Mouse (Mus musculus) thymus, postnatal 0 days (tissue): ENCODE results near the gene Tbc1d7. TPM values are rescaled to one million over a fixed set of nuclear protein-coding genes. Genes with fewer than 3 reads are reported as not detected.

ENCODE experiments used
- DNase-seq: peaks from one replicate; pipeline ENCODE4 v3.0.0-alpha.2; 2015; ENCODE audit warnings: low spot score
- polyA plus RNA-seq: library from polyadenylated mRNA; unstranded; fragments of >200 nt; fragmentation: Nextera tagmentation; extraction: Ambion mirVana; gene quantifications from 2 replicates; pipeline ENCODE4 v1.2.1, GENCODE M21; 2015

Gene Tbc1d7
- polyA plus RNA-seq, 1 experiment from 2014 or later, result 35.0 TPM

GRCm38 (mm10) chr13:43144720-43145418 lies 26.4 kb downstream of the Tbc1d7 start:
- DNase-seq, result no peak

GRCm38 (mm10) chr13:43134468-43134867 lies 36.8 kb downstream of the Tbc1d7 start:
- DNase-seq, result no peak

- DNase-seq, result no peak
These were observed 37.9 kb downstream of the Tbc1d7 start for GRCm38 (mm10) chr13:43133400-43133799.

GRCm38 (mm10) chr13:43132859-43133258 lies 38.4 kb downstream of the Tbc1d7 start:
- DNase-seq, result no peak

- no peak for DNase-seq
These were observed 39.5 kb downstream of the Tbc1d7 start for GRCm38 (mm10) chr13:43131741-43132191.

GRCm38 (mm10) chr13:43130161-43130560 lies 41.1 kb downstream of the Tbc1d7 start:
- DNase-seq, result no peak

- no peak for DNase-seq
These were observed 46.6 kb downstream of the Tbc1d7 start for GRCm38 (mm10) chr13:43124683-43125074.

- DNase-seq, result no peak
These were observed 47.2 kb downstream of the Tbc1d7 start for GRCm38 (mm10) chr13:43123895-43124682.

GRCm38 (mm10) chr13:43122306-43123070 lies 48.8 kb downstream of the Tbc1d7 start:
- no peak for DNase-seq

GRCm38 (mm10) chr13:43113141-43113540 lies 58.2 kb downstream of the Tbc1d7 start:
- no peak for DNase-seq

- no peak for DNase-seq
These were observed 58.6 kb downstream of the Tbc1d7 start for GRCm38 (mm10) chr13:43112707-43113106.

- no peak for DNase-seq
These were observed 59.0 kb downstream of the Tbc1d7 start for GRCm38 (mm10) chr13:43112280-43112679.

- no peak for DNase-seq
These were observed 66.8 kb downstream of the Tbc1d7 start for GRCm38 (mm10) chr13:43104496-43104895.

- DNase-seq, result no peak
These were observed 68.4 kb downstream of the Tbc1d7 start for GRCm38 (mm10) chr13:43102943-43103342.

Other genes with a start within 250 kb of the Tbc1d7 start
- 1.1 and 1.8 TPM in 2 replicates for gene Gfod1, start 132.7 kb upstream of the Tbc1d7 start, polyA plus RNA-seq
- gene Sirt5, start 194.0 kb upstream of the Tbc1d7 start, polyA plus RNA-seq, result 35.0 and 36.9 TPM in 2 replicates
- gene Nol7, start 226.9 kb upstream of the Tbc1d7 start, polyA plus RNA-seq, result 282 and 292 TPM in 2 replicates